Mouse (Mus musculus): ENCODE data around the gene Peak1. TPM values are rescaled to one million over a fixed set of nuclear protein-coding genes. Genes with fewer than 3 reads are reported as not detected.
"Not testable (repeated sequence)": the region's sequence is repeated elsewhere in the genome, so short reads cannot be mapped to it uniquely, and the experiment has no call there.

The Peak1 gene
- polyA plus RNA-seq, 1 experiment from 2014 or later = 27.3 TPM

DNA sequence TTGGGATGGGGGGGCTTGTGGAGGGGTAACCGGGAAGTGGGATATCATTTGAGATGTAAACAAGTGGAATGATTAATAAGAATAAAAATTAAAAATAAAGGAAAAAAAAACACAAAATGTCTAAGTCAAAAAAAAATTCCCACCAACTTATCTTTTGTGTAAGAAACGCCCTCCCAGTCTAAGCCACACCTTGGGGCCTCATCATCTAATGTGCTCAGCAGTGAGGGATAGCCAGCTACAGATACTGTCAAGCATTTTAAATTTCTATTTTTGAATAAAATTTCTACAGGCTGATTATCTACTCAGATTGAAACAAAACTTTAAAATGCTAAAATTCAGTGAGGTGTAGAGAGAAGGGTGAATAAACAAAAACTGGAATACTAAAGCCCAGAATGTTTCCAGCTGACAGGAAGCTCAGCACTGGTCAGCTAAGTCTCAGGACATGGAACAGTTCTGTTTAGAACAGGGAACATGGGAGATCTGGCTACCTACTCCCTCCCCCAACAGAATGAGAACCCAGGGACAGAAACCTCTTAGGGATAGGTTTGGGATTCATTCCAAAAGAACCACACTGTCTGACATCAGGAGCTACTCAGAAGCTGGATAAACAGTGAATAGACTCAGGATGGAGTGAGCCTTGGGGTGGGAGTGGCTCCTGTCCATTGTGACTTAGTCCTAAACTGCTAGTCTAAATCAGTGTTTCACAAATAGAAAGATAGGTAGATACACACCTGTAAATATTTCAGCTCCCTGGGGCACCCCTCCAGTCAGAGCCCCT lies 35.4 kb upstream of the Peak1 start:
- Histone ChIP-seq H3K36me3 (ENCODE audit: control insufficient read depth, insufficient read depth, low read length) (no peaks in the 10 kb centered on the region), H3K9ac (replicated peaks; ENCODE audit: low read depth, low read length) (no peak overlapping the region), H3K4me2 (replicated peaks; ENCODE audit: low read depth, low read length) (no peak overlapping the region), H3K4me1 (ENCODE audit: control insufficient read depth, insufficient read depth, low read length) (no peaks in the 10 kb centered on the region), H3K27ac (ENCODE audit: low read length) (no peak overlapping the region), H3K9me3 (ENCODE audit: control insufficient read depth, low read depth, low read length) (no peaks in the 10 kb centered on the region), H3K27me3 (ENCODE audit: control insufficient read depth, insufficient read depth, low read length) (no peaks in the 10 kb centered on the region), H3K4me3 (ENCODE audit: low read depth, low read length) (no peak overlapping the region)
- WGBS = 71% methylated on average over 2 of the region's 2 CpGs
- no peak for ATAC-seq (ENCODE audit: insufficient number of reproducible peaks, insufficient read depth, low FRiP score, low read depth)

DNA sequence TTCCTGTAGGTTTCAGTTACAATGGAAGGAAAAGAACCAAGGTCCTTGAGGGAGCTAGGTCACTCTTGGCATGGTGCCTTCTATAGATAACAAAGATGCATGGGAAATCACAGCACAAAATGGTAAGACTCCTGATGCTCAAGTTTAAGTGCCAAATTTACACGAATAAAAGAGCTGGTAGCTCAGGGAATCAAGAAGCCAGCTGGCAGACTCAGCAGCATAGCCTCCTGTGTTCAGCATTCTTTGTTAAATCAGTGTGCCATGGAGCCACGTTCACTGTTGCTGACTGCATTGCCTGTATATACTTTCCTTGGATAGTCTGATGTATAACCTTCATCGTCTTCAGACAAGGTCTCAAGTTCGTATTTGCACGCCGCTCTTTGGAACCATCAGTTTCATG lies 33.7 kb upstream of the Peak1 start:
- no peak overlapping the region for H3K27ac ChIP-seq (ENCODE audit: low read length)
- no peak overlapping the region for H3K4me2 ChIP-seq (replicated peaks; ENCODE audit: low read depth, low read length)
- no peak for ATAC-seq (ENCODE audit: insufficient number of reproducible peaks, insufficient read depth, low FRiP score, low read depth)
- no peak overlapping the region for H3K4me3 ChIP-seq (ENCODE audit: low read depth, low read length)
- no peaks in the 10 kb centered on the region for H3K27me3 ChIP-seq (ENCODE audit: control insufficient read depth, insufficient read depth, low read length)
- WGBS = 88% methylated on average over 6 of the region's 6 CpGs
- no peak overlapping the region for H3K9ac ChIP-seq (replicated peaks; ENCODE audit: low read depth, low read length)
- no peaks in the 10 kb centered on the region for H3K36me3 ChIP-seq (ENCODE audit: control insufficient read depth, insufficient read depth, low read length)
- no peaks in the 10 kb centered on the region for H3K9me3 ChIP-seq (ENCODE audit: control insufficient read depth, low read depth, low read length)
- no peaks in the 10 kb centered on the region for H3K4me1 ChIP-seq (ENCODE audit: control insufficient read depth, insufficient read depth, low read length)

DNA sequence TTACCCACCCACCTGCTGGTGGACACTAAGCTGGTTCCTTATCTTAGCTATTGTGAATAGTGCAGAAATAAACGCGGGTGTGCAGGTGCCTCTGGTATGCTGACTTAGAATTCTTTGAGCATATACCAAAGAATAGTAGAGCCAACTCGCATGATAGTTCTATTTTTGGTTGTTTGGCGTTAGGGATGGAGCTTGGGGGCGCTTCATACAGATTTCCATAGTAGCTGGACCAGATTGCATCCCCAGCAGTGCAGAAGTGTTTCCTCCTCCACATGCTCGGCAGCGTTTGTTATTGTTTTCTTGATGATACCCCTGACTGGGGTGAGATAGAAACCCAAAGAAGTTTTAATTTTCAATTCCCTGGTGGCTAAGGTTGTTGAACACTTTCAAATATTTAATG lies 21.8 kb upstream of the Peak1 start:
- H3K4me3 ChIP-seq (ENCODE audit: low read depth, low read length) = no peak overlapping the region
- WGBS = 73% methylated on average over 7 of the region's 7 CpGs

DNA sequence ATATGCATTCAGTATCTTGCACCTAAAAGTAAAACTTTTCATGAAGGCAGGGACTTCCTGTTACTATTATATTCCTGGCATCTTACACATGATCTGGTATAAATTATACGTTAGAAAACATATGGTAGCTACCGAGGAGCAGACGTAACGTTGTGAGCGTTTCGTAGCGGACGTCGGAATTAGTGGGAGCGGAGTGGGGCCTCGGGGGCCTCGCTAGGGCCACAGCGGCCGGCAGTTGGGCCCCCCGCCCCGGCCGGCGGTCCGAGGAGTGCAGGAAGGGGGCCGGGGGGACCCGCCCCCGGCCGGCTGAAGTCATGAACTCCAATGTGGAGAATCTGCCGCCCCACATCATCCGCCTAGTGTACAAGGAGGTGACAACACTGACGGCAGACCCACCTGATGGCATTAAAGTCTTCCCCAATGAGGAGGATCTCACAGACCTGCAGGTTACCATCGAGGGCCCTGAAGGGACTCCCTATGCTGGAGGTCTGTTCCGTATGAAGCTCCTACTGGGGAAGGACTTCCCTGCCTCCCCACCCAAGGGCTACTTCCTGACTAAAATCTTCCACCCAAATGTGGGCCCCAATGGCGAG lies 19.5 kb upstream of the Peak1 start:
- not testable (repeated sequence) for H3K27me3 ChIP-seq (ENCODE audit: control insufficient read depth, insufficient read depth, low read length); H3K9ac ChIP-seq (replicated peaks; ENCODE audit: low read depth, low read length); H3K36me3 ChIP-seq (ENCODE audit: control insufficient read depth, insufficient read depth, low read length); H3K4me3 ChIP-seq (ENCODE audit: low read depth, low read length); H3K9me3 ChIP-seq (ENCODE audit: control insufficient read depth, low read depth, low read length); H3K4me1 ChIP-seq (ENCODE audit: control insufficient read depth, insufficient read depth, low read length); ATAC-seq (ENCODE audit: insufficient number of reproducible peaks, insufficient read depth, low FRiP score, low read depth); H3K4me2 ChIP-seq (replicated peaks; ENCODE audit: low read depth, low read length); H3K27ac ChIP-seq (ENCODE audit: low read length)
- WGBS = 95% methylated on average over 20 of the region's 29 CpGs

More for the DNA sequence above, 21.8 kb upstream of the Peak1 start:
- no peaks in the 10 kb centered on the region for H3K9me3 ChIP-seq (ENCODE audit: control insufficient read depth, low read depth, low read length)
- no peak overlapping the region for H3K4me2 ChIP-seq (replicated peaks; ENCODE audit: low read depth, low read length)
- no peak overlapping the region for H3K9ac ChIP-seq (replicated peaks; ENCODE audit: low read depth, low read length)
- H3K4me1 ChIP-seq (ENCODE audit: control insufficient read depth, insufficient read depth, low read length) = no peaks in the 10 kb centered on the region
- H3K36me3 ChIP-seq (ENCODE audit: control insufficient read depth, insufficient read depth, low read length) = no peaks in the 10 kb centered on the region
- no peak for ATAC-seq (ENCODE audit: insufficient number of reproducible peaks, insufficient read depth, low FRiP score, low read depth)
- no peaks in the 10 kb centered on the region for H3K27me3 ChIP-seq (ENCODE audit: control insufficient read depth, insufficient read depth, low read length)
- H3K27ac ChIP-seq (ENCODE audit: low read length) = no peak overlapping the region

DNA sequence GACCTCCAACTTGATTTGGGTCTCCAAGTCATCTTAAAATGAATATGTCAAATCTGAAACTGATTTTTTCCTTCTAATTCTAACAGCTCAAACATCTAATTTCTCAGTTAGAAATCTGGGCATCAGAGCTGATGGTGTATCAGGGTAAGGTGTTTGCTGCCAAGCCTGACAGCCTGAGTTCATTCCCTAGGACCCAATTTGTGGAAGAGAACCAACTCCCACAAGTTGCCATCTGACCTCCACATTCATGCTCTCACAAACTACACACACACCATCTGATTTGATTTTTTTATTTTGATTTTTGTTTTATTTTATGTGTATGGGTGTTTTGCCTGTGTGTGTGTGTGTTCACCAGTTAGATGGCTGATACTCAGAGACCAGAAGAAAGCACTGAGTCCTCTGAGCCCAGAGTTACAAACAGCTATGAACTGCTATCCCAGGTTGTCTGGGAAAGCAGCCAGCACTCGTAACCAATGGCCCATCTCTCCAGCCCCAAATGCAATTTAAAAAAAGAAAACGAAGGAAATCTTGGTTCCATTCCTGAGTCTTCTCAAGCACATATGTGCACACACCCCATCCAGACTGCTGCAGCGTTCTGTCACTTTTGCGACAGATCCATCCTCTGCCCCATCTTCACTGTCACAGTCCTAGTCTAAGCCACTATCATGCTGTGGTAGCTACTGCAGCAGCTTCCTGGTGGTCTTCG lies 18.1 kb upstream of the Peak1 start:
- no peaks in the 10 kb centered on the region for H3K27me3 ChIP-seq (ENCODE audit: control insufficient read depth, insufficient read depth, low read length)
- ATAC-seq (ENCODE audit: insufficient number of reproducible peaks, insufficient read depth, low FRiP score, low read depth) = no peak
- H3K36me3 ChIP-seq (ENCODE audit: control insufficient read depth, insufficient read depth, low read length) = no peaks in the 10 kb centered on the region
- no peak overlapping the region for H3K4me2 ChIP-seq (replicated peaks; ENCODE audit: low read depth, low read length)
- H3K4me1 ChIP-seq (ENCODE audit: control insufficient read depth, insufficient read depth, low read length) = no peaks in the 10 kb centered on the region
- H3K4me3 ChIP-seq (ENCODE audit: low read depth, low read length) = no peak overlapping the region
- 77% methylated on average over 5 of the region's 5 CpGs for WGBS
- H3K9ac ChIP-seq (replicated peaks; ENCODE audit: low read depth, low read length) = no peak overlapping the region
- H3K9me3 ChIP-seq (ENCODE audit: control insufficient read depth, low read depth, low read length) = no peaks in the 10 kb centered on the region
- H3K27ac ChIP-seq (ENCODE audit: low read length) = no peak overlapping the region

DNA sequence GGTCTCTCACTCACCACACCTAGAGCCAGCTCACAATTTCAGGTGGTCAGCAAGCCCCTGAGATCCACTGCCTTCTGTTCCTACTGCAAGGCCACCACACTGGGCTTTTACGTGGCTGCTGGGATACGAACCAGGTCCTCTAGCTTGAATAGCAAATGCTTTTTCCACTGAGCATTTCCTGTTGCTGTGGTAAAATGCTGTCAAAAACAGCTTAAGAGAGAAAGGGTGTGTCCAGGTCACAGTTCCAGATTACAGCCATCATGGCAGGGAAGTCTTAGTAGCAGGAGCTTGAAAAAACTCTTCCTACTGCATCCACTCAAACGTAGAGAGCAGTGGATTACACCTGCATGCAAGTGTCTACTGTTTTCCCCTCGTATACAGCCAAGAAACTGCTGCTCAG lies 7.0 kb upstream of the Peak1 start:
- ATAC-seq (ENCODE audit: insufficient number of reproducible peaks, insufficient read depth, low FRiP score, low read depth) = no peak

DNA sequence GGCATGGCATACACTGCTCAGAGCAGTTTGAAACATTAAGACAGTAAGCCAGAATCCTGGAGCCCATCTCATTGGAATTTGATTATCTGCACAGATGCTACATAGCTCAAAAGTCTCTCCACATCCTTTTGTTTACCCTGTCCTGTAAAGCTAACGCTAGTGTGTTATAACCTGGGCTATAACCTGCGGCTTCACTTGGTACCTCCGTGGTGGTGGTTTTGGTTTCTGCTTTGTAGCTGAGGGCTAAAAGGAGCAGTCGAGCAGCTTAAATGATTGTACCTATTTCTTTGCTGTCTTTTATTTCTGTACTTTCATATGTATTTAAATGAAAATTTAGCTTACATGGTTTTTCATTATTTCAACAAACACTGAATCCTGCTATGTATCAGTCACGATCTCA lies 4.1 kb upstream of the Peak1 start:
- Histone ChIP-seq H3K4me3 (ENCODE audit: low read depth, low read length) (no peak overlapping the region), H3K9ac (replicated peaks; ENCODE audit: low read depth, low read length) (no peak overlapping the region), H3K9me3 (ENCODE audit: control insufficient read depth, low read depth, low read length) (no peaks in the 10 kb centered on the region), H3K27me3 (ENCODE audit: control insufficient read depth, insufficient read depth, low read length) (no peaks in the 10 kb centered on the region), H3K4me1 (ENCODE audit: control insufficient read depth, insufficient read depth, low read length) (0 out of 2 replicates have a peak, but pooled peaks cover 7% of the 10 kb centered on the region), H3K36me3 (ENCODE audit: control insufficient read depth, insufficient read depth, low read length) (no peaks in the 10 kb centered on the region), H3K27ac (ENCODE audit: low read length) (no peak overlapping the region), H3K4me2 (replicated peaks; ENCODE audit: low read depth, low read length) (no peak overlapping the region)
- WGBS = 75% methylated on average over 5 of the region's 5 CpGs
- ATAC-seq (ENCODE audit: insufficient number of reproducible peaks, insufficient read depth, low FRiP score, low read depth) = no peak

More for the DNA sequence above, 7.0 kb upstream of the Peak1 start:
- H3K4me2 ChIP-seq (replicated peaks; ENCODE audit: low read depth, low read length) = no peak overlapping the region
- no peak overlapping the region for H3K4me3 ChIP-seq (ENCODE audit: low read depth, low read length)
- H3K9ac ChIP-seq (replicated peaks; ENCODE audit: low read depth, low read length) = no peak overlapping the region
- WGBS = 83% methylated on average over 4 of the region's 4 CpGs
- H3K27me3 ChIP-seq (ENCODE audit: control insufficient read depth, insufficient read depth, low read length) = no peaks in the 10 kb centered on the region
- no peaks in the 10 kb centered on the region for H3K9me3 ChIP-seq (ENCODE audit: control insufficient read depth, low read depth, low read length)
- H3K27ac ChIP-seq (ENCODE audit: low read length) = no peak overlapping the region
- H3K4me1 ChIP-seq (ENCODE audit: control insufficient read depth, insufficient read depth, low read length) = 0 out of 2 replicates have a peak, but pooled peaks cover 7% of the 10 kb centered on the region
- no peaks in the 10 kb centered on the region for H3K36me3 ChIP-seq (ENCODE audit: control insufficient read depth, insufficient read depth, low read length)

DNA sequence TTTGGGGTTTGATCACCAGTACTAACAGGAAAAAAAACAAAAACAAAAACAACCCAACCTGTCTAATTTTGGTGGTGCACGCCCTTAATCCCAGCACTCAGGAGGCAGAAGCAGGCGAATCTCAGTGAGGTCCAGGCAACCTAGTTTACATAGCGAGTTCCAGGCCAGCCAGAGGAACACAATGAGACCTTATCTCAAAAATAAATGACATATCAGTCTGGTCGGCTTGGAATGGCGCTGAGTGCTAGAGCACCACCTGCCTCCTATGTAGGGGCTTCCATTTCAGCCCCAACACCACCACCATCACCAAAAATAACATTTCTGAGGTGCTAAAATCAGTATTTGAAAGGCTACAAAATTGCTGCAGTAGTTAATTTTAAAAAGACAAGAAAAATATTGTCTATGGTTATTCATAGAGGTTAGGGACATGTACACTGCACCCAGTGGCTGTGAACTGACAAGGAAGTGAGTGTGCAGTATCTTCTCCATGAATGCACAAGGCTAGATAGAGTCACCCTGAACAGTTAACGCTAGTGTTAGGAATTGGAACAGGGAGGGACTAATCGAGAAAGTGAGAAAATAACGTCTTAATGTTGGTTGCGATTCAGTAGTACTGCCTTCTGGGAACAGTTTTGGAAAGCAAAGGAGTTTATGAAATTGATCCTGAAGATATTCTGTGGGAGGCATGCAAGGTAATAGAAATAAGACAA lies 3.2 kb upstream of the Peak1 start:
- no peak overlapping the region for H3K27ac ChIP-seq (ENCODE audit: low read length)
- ATAC-seq (ENCODE audit: insufficient number of reproducible peaks, insufficient read depth, low FRiP score, low read depth) = no peak
- no peaks in the 10 kb centered on the region for H3K27me3 ChIP-seq (ENCODE audit: control insufficient read depth, insufficient read depth, low read length)
- H3K4me3 ChIP-seq (ENCODE audit: low read depth, low read length) = no peak overlapping the region
- H3K36me3 ChIP-seq (ENCODE audit: control insufficient read depth, insufficient read depth, low read length) = no peaks in the 10 kb centered on the region
- no peak overlapping the region for H3K4me2 ChIP-seq (replicated peaks; ENCODE audit: low read depth, low read length)
- WGBS = 79% methylated on average over 9 of the region's 9 CpGs
- peaks cover 13% of the 10 kb centered on the region for H3K4me1 ChIP-seq (ENCODE audit: control insufficient read depth, insufficient read depth, low read length)
- no peak overlapping the region for H3K9ac ChIP-seq (replicated peaks; ENCODE audit: low read depth, low read length)
- H3K9me3 ChIP-seq (ENCODE audit: control insufficient read depth, low read depth, low read length) = no peaks in the 10 kb centered on the region
